Mouse (Mus musculus): ENCODE measurements around the gene Sbno1.

The Sbno1 gene

DNA sequence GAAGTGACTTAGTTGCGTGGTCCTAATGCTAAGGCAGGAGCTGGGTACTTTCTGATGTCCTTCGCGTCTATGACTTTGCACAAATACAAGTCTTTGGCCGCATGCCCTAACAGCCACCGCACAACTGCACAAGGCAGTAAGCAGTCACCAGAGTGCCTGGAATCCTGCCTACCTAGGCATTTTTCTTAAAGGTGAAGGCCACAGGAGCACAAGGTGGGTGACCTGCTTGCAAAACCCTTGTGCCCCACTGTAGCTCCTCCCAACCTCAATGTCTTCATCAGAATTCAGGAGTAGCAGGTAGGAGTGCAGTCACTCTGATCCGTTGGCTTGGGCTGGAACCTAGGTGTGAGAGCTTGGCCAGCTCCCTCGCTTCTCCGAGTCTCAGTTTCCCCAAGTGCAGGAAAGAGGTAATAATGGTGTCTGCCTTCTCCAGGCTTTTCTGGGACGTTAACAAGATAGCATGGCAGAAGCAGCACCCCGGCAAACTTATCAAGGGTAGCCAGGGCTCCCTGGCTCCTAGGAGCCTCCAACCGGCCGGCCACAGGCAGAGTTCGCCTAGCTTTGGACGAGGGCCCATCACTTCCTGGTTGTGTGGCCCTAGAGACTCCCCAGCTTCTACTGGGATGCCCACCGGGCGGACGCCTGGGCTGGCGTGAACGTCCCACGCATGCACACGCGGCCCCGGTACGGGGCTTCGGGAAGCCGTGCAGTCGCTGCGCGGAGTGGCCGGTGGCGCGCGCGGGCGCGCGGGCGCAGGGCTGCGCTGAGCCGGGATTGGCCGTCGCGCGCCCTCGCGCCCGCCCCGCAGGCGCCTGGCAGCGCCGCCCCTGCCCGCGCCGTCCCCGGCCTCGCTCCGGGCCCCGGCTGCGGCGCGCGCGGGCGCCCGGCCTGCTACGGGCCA is 19.1 kb upstream of the Sbno1 start:
- in situ Hi-C loops (cut with MboI, MseI), result loop anchor here (25.0 kb wide), 2 partner anchors 92 to 1308 kb away; partner anchors contain the start of genes Rhof, Rilpl1, Setd1b and Tmed2

DNA sequence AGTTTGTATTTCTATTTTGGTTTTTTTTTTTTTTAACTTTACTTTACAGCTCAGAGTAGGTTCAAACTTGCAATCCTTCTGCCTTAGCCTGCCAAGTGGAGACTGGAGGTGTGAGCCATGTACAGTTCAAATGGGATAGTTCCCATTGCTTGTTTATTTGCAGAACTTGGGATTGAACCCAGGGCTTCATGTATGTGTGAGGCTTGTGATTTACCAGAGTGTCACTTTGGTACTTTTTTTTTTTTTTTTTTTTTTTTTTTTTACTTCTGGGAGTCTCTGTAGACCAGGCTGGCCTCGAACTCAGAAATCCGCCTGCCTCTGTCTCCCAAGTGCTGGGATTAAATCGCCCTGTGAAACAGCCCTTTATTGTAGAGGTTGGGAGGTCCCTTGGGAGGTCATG is 18.4 kb upstream of the Sbno1 start:
- in situ Hi-C loops (cut with MboI, MseI), result loop anchor here (25.0 kb wide), 2 partner anchors 93 to 1307 kb away; partner anchors contain the start of genes Rhof, Rilpl1, Setd1b and Tmed2

DNA sequence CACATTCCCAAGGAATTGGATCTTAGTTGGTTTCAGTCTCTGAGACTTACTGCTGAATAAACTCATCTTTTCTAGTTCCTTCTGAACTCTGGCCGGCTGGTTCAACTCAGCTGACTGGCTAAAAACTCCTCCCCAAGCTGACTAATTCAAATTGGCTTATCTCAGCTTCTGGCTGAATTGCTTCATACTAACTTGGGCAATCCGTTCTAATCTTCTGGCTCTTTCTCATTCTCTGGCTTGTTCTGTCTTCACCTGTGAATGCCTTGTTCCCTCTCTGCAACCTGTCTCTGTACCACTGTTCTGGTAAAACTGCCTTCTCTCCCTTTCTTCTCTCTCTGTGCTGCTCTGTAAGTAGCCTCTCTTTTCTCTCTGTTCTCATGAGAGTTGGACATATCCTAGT is 16.8 kb upstream of the Sbno1 start:
- in situ Hi-C loops (cut with MboI, MseI), result loop anchor here (25.0 kb wide), 2 partner anchors 95 to 1305 kb away; partner anchors contain the start of genes Rhof, Rilpl1, Setd1b and Tmed2

DNA sequence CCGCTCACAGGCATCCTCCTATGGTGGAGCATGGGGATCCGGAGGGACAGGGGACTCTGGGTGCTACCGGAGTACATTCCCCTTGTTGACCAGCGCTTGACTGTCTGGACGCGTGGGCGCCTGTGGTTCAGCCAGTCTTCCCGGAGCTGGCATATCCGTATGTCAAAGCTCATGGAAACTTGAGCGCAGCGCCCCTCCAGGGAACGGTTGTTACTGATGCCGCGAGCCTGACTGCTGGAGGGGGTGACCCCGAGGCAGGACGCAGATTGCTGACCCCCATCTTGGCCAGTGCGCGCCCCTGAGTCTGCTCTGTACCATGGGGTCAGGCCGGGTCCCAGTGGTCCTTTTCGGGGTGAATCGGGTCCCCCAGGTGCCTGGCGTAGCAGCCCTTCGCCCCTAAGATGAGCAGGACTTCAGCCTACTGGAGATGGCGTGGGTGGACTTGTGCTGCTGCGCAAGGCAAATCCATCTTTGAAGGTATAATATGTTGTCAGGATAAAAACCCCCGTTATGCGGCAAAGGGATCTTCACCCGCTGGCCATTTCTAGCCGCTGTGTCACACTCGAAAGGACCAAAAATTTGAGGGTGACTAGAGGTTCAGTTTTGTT is 14.4 kb upstream of the Sbno1 start:
- in situ Hi-C loops (cut with MboI, MseI), result loop anchor here (25.0 kb wide), 2 partner anchors 97 to 1303 kb away; partner anchors contain the start of genes Rhof, Rilpl1, Setd1b and Tmed2

DNA sequence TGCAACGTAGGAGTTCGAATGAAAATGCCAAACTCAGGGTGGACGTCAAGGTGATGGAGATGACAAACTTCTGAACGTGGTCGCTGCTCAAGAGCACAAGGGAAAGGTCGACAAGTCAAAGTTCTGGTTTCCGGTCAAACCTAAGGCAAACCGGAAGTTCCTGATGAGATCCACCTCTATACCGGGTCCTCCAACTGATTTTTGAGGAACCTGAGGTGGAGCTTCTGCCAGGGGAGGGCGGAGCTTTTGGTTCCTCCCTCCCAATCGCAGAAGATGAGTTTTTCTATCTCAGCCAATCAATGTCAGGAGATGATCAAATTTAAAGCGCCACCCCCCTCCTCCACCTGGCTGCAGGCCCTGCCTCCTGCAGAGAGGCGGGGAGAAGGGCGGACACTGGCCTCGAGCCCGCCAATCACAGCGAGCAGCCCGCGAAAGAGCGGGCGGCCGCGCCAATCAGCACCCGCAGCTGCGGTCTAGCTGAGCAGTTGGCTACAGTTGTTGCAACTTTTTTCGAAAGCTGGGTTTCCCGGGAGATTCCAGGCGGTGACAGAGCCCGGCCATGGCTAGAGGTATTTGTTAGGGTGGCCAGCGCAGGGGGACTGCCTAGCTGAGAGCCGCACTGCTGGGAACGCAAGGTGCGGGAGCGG is 13.8 kb upstream of the Sbno1 start, which contains the start of gene Kmt5a:
Kmt5a (plus strand) TSS at position 484 of the 647 bp plus-strand sequence.
- in situ Hi-C loops (cut with MboI, MseI), result loop anchor here (25.0 kb wide), 2 partner anchors 98 to 1302 kb away; partner anchors contain the start of genes Rhof, Rilpl1, Setd1b and Tmed2

DNA sequence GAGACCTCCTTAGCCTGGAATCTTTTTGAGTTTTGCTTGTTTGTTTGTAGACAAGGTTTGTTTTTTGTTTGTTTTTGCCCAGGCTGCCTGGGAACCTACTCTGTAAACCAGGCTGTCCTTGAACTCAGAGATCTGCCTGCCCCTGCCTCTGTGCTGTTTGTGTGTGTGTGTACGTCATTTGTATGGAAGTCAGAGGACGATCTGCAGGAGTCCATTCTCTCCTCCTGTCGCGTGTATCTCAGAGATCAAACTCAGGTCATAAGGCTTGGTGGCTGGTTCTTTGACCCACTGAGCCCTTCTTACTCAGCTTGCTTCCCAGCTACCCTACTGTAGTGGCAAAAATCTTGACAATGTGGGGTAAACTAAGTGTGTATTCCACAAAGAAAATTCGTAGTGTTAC is 12.9 kb upstream of the Sbno1 start:
- in situ Hi-C loops (cut with MboI, MseI), result loop anchor here (25.0 kb wide), 2 partner anchors 99 to 1301 kb away; partner anchors contain the start of genes Rhof, Rilpl1, Setd1b and Tmed2

DNA sequence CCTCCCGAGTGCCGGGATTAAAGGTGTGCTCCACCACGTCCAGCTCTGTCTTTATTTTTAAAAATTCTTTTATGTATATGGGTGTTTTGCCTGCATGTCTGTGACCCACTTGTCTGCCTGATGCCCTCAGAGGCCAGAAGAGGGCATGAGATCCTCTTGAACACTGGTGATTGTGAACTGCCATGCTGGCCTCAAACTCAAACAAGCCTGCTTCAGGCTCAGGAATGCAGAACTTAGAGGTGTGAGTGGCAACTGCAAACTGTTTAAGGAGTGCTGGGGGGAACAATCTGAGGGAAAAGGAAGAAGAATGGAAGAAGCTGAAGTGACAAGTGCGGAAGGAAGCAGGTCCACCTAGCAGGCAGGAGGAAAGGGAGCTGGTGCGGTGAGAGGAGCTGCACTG is 12.4 kb upstream of the Sbno1 start:
- in situ Hi-C loops (cut with MboI, MseI), result loop anchor here (25.0 kb wide), 2 partner anchors 99 to 1301 kb away; partner anchors contain the start of genes Rhof, Rilpl1, Setd1b and Tmed2

DNA sequence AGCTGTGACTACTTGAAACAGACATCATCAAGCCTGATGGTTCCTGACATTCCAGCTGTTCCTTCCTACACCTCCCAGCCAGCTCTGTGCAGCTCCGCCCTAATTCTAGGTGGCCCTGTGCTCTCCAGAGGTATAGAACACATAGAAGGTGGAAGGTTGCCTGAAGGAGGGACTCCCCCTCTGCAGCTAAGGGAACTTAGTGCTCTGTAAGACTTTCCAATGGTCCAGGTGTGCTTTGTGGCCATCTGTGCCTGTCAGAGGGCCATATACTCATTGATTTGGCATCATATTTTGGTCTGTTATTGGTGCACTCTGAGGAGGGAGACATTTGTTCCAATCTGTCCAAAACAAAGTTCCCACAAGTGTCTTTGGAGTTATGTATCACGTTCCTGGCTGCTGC is 7.2 kb upstream of the Sbno1 start:
- in situ Hi-C loops (cut with MboI, MseI), result loop anchor here (25.0 kb wide), 2 partner anchors 104 to 1296 kb away; partner anchors contain the start of genes Rhof, Rilpl1, Setd1b and Tmed2

DNA sequence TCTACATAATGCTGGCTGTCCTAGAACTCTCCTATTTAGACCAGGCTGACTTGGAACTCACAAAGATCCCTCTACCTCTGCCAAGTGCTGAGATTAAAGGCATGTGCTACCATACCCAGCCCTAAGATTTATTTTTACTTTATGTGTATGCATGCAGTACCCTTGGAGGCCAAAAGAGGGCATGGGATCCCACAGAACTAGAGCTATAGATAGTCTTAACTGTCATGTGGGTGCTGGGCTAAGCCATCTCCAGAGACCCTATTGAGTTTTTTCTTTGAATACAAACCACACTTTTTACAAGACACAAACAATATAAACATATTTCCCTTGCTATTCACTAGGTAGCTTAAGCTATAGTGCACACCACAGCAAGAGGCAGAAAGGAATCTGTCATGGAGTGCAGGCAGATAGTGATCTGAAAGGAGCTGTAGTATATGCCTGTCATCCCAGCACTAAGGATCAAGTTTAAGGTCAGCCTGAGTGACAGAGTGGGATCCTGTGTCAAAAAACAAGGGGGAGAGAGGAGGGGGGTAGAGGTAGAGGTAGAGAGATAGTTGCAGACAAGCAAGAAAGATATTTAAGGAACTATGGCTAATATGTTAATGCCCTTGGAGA is 6.7 kb upstream of the Sbno1 start:
- in situ Hi-C loops (cut with MboI, MseI), result loop anchor here (25.0 kb wide), 2 partner anchors 105 to 1295 kb away; partner anchors contain the start of genes Rhof, Rilpl1, Setd1b and Tmed2

DNA sequence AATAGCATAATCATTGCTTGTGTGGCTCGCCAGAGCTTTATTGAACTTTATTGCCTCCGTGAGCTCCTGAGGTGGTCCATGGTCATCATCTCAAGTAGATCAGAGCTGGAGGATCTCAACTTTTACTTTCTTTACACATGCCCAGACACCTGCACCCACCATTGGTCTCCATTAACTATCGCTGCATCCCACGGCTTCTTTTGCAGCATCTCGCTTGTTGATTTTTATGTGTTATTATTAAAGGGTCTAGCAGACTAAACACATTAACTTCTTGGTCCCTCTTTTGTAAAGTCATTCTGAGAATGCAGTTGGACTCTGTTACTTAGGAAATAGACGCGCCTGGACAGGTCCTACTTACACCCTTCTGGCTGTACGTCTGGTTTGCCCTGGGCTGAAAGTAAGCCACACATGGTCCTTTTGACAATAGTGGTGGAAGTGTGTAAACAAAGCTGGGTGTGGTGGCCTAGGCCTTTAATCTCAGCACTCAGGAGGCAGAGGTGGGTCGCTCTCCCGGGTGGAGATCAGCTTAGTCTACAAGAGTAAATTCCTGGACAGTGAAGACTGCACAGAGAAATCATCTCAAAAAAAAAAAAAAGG is 772 bp upstream of the Sbno1 start:
- in situ Hi-C loops (cut with MboI, MseI), result loop anchor here (25.0 kb wide), 2 partner anchors 111 to 1289 kb away; partner anchors contain the start of genes Rhof, Rilpl1, Setd1b and Tmed2

DNA sequence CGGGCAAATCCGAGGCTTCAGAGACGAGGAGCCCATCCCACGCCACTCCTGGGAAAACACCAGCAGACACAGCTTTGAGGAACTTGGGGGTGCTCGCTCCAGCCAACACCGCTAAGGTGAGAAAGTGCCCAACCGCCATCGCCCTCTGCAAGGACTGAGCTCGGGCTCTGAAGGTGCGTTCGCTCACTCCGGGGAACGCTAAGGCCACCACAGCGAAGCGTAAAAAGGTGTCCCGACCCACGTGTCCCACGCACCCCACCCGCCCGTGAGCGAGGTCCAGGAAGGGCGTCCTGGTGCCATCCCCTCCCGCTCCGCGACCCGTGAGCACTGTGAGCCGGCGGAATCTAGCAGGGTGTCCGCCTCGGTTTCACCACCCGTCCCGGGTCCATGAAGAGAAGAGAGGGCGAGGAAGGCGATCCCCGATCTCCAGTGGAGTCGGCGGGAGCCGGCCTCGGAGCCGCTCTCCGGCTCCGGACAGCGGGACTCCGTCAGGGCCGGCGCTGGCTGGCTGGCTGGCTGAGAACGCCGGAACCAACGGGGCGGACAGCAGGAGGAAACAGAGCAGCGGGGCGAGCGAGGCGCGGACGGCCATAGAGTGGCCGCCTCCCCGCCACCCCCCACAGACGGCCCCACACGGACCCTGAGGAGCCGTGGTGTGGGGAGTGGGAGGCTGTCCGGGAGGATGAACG is 934 bp downstream of the Sbno1 start:
- in situ Hi-C loops (cut with MboI, MseI), result loop anchor here (25.0 kb wide), 2 partner anchors 112 to 1288 kb away; partner anchors contain the start of genes Rhof, Rilpl1, Setd1b and Tmed2

DNA sequence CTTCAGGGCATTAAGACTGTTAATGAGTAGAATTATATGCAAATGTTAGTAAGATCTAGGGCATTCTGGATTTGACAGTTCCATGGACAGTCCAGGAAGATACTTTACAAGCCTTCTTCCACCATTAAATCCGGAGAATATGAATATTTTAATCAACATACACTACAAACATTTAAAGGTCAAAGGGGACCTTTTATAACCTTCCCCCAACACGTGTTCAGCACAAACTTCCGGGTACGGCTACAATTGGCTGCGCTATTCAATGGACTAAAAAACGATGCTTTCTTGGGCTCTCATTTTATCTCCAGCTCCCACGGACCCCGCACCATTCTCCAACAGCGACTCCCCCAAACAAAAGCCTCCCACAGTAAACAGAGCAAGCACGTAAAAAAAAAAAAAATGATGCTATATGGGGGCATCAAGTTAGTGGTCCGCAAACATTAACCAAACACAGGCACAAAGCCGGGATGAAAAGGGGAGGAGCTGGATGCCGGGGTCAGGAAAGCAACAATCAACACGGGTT is 1.5 kb downstream of the Sbno1 start:
- in situ Hi-C loops (cut with MboI, MseI), result no loop called here

DNA sequence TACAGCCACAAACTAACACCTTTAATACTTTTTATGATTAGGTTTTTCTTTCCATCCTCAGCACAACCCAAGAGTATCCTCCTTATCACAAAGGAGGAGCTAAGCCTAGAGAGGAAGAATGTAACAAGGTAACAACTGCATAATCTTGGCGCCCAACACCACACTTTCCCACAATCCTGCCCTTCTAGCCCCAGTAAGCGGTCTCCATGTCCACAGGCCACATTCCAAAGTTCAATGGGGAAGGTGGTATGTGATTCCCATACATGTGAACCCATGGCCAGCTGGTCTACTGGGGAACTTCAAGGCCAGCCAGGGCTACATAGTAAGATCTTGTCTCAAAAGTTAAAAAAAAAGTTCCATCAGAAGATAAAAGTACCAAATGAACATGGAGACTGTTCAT is 4.0 kb downstream of the Sbno1 start:
- in situ Hi-C loops (cut with MboI, MseI), result no loop called here

DNA sequence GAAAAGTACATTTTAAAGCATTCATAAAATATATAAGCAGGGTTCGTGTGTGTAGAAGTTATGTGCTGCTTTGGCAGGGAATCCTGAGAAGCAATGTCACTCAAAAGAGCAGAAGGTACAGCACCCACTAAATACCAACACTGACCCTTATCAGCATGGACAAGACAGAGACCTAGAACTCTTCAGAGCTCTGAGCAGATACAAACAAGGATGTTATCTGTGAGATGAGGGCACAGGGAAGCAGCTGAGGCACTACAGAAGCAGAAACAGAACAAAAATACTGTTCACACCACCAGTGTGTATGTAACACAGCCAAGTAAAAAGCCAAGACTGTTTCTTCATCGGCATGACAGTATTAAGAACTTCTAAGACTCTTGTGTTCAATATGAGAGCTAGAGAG is 6.9 kb downstream of the Sbno1 start:
- in situ Hi-C loops (cut with MboI, MseI), result no loop called here

DNA sequence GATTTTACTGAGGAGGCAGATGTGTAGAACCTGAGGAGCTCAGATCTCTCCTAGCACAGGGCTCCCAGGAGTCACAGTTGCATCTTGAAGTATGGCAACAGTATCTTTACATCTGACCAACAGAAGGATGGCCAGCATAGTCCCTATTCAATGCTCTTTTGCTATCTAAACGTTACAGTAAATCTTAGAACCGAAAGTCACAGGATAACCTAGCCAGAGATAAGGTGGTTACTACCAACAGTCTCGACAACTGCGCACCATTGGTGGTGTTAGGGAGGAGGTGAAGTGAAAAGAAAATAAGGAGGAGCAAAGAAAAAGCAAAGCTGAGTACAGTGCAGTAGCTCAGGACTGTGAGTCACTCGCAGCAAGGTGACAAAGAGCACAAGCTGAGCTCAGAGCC is 13.6 kb downstream of the Sbno1 start:
- in situ Hi-C loops (cut with MboI, MseI), result no loop called here

DNA sequence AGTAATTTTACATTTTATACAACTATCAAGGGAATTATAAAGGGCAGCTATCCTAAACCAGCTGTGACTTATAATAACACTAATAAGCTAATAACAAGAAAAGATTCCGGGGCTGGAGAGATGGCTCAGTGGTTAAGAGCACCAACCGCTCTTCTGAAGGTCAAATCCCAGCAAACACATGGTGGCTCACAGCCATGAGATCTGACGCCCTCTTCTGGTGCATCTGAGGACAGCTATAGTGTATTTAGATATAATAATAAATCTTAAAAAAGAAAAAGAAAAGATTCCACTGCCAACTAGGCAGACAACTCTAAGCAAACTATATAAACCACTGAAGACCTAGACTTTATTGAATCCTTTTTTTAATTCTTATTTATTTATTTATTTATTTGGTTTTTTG is 15.0 kb downstream of the Sbno1 start:
- in situ Hi-C loops (cut with MboI, MseI), result no loop called here

DNA sequence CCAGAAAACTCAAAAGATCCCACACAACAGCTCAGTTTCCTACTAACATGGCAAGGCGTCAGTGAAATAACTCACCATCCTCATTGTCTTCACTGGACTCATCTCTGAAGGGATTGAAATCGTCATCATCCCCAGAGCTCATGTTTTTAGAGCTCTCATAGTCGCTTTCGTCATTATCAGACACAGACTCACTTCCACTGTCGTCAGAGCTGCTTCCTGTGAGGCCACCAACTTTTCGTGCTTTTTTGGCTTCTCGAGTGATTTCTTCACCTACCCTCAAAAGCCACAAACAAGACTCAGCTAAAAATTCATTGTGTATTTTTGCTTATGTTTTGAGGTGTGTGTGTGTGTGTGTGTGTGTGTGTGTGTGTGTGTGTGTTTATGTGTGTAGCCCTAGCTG is 32.1 kb downstream of the Sbno1 start:
- in situ Hi-C loops (cut with MboI, MseI), result loop anchor here (25.0 kb wide), 1 partner anchor 631 kb away; no protein-coding TSS in a partner anchor

DNA sequence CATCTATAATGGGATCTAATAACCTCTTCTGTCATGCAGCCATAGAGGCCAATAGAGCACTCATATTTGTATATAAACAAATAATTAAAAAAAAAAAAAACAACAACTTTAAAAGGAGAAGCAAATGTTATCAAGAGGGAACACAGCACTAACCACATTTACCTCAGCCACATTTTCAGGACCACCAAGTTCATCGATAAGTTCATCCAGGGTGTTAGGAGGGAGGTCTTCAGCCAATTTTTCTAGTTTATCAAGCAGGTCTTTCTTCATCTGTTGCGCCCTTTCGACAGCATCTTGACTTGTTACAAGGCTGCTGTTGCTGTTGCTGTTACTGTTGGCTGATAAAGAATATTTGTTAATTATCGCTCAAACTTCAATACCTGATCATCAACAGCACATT is 33.4 kb downstream of the Sbno1 start:
- in situ Hi-C loops (cut with MboI, MseI), result loop anchor here (25.0 kb wide), 1 partner anchor 630 kb away; no protein-coding TSS in a partner anchor

DNA sequence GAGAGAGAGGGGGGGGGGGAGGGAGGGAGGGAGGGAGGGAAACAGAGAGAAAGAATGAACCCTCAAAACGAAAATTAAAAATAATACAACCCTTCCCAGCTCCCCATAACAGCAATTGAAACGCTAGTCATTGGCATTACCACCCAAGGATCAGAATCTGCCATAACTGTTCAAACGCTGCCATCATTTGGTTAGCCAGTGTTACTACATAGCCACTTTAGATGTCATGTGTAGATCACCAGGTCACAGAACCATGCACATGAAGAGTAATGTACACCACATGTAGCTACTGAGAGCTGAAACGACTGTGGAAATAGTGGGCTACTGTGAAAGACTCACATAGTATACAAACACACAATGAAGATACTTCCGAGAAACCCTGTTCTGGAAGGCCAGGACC is 37.9 kb downstream of the Sbno1 start:
- in situ Hi-C loops (cut with MboI, MseI), result loop anchor here (25.0 kb wide), 1 partner anchor 626 kb away; no protein-coding TSS in a partner anchor
